Mouse (Mus musculus) 3T3-L1 (cell line): ENCODE data around the gene Cbr4.

Experiments used
- DNase-seq: peaks from one replicate; pipeline ENCODE4 v3.0.0-alpha.2; 2015; ENCODE audit warnings: low read depth, low spot score

Cbr4 gene

DNA sequence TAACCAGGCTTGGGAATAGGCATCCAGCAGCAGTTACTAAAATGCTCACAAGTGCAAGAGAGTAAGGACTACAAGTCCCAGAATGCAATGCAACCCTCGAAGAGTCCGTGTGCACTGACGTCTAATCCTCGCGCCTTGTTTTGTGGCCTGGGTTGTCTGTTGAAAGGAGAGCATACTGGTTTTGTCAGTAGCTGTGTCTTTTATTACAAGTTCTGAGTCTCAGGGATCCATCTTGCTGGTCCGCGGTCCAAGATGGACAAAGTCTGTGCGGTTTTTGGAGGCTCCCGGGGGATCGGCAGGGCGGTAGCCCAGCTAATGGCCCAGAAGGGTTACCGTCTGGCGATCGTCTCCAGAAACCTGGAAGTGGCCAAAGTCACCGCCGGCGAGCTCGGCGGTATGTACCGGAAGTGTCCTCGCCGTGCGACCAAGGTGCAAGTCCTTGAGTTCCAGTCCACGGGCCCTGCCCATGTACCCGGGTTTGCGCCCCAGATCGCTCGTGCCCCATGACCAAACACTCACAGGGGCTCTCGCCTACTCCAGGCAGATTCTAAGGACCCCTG, at the start of gene Cbr4:
Cbr4 (plus strand) TSS at position 138 of the 560 bp plus-strand sequence.
- DNase-seq, result peak; percentile 97

DNA sequence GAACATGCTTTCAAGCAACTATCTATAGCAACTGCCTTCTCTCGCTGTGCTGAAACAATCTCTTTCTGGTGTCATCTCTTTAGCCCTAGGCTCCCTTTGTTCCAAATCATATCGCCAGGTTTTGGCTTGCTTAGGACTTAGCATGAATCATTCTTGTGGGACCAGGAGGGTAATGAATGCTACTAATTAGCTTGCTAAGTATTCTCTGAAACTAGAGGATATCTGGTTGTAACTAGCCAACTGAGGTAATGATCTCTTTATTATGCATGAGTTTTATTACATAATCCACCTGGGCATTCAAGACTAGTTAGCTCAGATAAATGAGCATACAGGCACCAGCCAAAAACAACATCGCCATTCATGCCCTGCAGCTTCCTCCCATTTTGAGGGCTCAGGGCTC, 44.5 kb upstream of the Cbr4 start:
- no peak for DNase-seq

DNA sequence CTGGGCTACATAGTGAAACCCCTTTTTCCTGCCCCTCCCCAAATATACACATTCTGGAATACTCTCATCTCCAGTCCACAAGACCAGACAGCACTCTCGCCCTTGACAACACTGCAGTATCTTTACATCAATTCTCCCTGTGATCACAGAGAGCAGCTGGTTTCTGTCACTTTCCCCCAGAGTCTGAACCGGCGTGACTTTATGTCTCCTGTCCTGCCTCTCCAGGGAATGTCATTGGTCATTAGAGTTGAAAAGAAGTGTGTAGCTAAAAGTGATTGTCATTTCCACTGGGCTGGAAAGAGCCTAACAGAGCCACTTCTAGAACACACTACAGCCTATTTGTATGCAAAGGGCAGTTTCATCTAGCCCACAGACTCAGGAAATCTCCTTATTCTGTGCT, 43.2 kb upstream of the Cbr4 start:
- DNase-seq, result no peak

DNA sequence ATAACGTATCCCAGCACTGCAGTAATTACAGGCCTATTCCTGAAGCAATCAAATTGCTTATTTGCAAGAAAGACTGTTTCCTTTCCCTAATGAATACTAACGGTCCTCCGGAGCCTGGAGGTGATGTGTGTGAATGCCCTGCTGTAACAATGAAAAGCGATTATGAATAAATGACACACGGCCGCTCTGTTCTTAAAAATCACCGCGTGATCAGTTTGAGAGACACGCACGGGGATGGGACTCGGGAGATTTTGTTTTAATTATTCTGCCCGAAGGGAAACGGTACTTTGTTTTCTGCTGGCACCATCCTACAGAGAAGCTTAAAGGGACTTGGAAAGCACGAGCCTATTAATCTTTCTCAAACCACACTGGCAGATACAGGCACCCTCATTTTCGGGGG, 41.2 kb upstream of the Cbr4 start:
- DNase-seq, result no peak

DNA sequence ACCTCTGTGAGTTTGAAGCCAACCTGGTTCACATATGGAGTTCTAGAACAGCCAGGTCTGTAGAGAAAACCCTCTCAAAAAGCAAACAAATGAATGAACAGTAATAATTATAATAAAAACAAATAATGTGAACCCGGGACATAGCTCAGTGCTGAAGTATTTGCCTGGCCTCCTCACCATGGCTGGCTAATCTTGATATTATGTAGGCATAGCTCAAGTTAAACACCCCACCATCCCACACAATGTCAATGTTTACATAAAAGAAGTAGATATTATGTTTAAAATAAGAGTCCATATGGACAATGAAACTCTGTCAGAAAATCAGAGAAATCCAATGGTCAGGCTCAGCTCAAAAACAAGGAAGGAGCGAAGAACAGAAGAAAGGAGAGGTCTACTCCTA, 39.4 kb upstream of the Cbr4 start:
- no peak for DNase-seq

DNA sequence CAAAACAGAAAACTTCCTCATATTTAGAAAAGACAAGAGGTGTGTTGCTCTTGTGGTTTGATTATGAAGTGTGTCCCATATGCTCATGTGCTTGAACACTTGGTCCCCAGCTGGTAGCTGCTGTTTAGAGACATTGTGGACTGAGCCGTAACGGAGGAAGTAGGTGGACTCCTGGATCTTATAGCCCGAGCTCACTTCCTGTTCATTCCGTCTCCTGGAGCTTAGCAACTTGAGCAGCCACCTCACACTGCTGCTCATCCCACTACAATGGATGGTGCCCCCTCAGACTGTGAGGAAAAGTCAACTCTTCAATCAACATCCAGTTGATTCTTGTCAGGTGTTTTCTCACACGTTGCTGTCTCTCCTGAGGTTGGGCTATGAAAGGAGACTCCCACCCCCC, 38.7 kb upstream of the Cbr4 start:
- no peak for DNase-seq

DNA sequence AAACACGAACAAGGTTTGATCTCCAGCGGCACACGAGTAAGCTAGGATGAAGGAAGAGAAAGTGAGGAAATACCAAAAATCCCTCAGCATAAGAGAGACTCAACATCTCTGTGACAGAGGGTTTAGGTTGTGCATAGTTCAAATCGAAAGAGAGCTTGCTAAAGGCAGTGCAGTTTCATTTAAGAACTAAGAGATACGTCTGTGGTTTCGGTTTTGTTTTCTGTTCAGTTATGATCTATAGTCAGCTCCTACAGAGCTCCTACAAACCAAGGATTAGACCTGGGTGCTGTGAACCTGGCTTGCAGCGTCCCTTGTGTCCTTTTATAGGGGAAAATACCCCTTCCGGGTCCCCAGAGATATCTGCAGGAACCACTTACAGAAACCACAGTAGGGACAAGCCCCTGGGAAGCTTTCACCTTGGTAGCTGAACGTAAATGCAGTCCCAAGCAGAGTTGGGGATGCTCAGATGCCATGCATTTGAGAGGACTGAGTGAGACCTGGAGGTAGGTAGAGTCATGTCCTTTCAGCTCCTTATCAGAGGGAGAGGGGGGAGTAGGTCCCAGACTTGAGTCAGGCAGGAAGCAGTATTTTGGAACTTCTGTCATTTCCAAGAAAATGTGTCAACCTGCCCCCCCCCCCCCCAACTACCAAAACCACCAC, 36.5 kb upstream of the Cbr4 start:
- no peak for DNase-seq

DNA sequence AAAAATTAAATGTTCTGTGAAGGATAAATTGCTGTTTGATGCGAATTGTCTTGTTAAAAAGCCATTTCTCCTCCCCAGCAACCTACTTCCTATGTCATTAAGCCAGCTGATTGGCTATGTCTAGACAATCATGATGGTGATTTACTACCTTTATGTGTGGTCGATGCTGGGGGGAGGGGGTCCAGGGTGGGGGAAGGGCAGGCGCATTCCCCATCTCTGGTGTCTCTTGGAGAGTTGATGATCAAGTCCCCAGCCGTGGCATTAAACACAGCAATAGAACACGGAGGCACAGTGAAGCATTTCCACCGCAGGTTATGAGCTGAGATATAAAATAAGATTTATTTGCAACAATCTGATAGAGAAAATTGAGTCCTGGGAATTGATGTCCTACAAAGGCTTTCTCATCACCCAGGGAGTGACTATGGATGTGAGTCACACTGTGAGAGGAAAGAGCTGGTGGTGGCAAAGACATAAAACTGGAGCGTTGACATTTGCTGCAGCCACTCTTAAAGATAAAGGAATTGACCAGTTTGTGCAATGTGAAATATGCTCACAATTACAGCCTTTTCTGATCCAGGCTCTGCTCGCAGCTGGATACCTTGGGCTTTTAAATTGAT, 35.7 kb upstream of the Cbr4 start:
- DNase-seq, result no peak

DNA sequence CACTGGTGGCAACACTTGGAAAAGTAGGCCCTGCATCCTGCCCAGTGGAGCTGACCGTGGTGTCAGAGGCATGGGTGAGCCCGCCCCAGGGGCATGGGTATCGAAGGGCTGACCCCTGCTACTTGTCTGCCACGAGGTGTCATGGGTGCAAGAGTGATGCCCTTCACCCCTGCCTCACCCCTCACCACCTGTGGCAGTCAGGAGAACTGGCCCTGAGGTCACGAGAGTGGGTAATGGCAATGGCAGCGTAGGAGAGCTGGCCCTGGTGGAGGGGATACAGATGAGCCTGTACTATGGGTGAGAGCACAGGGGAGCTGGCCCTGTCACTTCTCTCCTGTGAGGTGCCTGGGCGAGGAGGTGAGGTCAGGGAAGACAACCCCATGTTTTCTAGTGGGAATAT, 27.8 kb upstream of the Cbr4 start:
- DNase-seq, result no peak

DNA sequence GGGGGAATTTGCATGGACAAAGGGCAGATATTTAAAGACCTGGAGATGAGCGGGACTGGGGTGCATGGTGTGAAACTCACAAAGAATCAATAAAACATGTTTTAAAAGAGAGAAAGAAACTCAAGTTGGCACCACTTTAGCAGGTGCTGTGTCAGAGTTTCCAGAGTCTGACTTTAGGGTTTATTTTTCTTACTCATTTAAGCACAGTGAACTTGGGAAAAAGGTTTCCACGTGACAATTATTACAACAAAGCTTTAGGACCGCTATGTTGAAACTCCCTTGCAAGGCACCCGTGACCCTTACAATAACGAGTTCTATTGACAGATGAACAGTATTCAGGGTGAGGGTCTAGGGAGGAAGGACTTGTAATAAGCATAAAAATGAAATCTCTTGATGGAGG, 25.3 kb upstream of the Cbr4 start:
- no peak for DNase-seq

DNA sequence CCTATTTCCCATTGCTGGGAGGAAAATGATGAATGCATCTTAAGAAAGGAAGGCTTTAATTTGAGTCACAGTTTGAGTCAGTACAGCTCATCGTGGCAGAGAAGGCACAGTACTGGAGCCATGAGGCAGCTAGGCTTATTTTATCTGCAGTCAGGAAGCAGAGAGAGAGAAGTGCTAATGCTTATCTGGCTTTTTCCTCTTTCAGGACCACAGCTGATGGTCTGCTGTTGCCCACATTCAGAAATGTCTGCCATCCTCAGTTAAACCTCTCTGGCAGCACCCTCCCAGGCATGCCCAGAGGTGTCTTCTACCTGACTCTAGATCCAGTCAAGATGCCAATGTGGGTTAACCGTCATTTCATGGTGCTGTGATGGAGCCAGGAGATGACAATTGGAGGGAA, 23.1 kb upstream of the Cbr4 start:
- no peak for DNase-seq

DNA sequence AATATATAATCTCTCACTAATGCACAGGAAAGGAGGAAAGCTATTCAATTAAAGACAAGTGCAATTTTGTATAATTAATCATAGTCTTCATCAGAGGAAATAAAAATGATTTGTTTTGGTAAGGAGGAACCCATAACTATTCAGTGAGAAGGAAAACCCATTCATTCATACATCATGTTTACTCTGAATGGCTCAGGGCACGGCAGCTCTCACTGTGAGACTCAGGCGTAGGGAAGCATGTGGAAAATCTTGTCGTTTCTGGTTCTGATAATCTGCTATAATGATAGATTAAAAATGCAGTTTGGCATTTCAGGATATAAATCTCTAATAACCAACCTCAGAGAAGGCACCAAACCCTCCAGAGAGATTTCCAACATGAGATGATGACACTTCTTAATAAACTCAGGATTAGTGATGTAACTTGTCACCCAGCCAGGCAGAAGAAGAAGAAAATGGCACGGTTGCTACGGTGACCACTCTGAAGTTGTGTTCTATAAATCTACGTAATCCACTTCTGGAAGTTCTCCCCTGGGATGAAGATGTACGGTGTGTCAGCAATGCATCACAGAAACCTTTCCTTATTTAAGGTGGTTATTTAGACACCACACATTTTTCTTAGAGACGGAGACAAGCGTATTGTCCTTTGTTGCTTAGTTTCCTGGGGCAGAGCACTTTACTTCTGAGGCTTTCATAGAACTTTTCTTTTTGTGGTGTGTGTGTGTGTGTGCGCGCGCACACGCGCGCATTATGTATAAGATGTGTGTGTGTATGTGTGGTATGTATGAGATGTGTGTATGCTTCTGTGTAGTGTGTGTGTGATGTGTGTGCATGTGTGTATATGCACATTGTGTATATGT, 20.6 kb upstream of the Cbr4 start:
- DNase-seq, result no peak

DNA sequence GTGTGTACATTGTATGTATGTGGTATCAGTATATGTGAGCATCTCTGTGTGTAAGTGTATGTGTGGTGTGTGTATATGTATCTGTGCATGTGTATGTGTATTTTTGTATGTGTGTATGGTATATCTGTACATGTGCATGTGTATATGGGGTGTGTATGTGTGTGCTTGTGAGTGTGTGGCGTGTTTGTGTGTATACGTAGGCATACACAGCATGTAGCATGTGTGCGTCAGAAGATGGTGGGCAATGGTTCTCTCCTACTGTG, 20.1 kb upstream of the Cbr4 start:
- no peak for DNase-seq

DNA sequence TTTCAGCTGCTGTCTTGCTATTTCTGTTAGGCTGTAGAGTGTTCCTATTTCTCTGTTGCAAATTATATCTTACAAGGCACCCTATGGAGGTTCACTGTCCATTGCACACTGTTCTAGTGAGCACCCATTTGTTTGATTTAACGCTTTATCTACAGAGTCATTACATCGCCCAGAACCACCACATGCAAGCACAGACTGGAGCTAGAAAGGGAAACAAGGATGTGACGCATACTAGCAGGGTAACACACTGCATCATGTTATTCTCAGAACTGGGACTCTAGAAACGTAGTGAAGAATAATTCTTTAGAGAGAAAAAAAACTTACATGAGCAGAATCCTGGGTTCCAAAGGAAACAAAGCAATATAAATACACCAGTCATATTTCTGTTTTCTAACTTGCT, 17.3 kb upstream of the Cbr4 start:
- no peak for DNase-seq

DNA sequence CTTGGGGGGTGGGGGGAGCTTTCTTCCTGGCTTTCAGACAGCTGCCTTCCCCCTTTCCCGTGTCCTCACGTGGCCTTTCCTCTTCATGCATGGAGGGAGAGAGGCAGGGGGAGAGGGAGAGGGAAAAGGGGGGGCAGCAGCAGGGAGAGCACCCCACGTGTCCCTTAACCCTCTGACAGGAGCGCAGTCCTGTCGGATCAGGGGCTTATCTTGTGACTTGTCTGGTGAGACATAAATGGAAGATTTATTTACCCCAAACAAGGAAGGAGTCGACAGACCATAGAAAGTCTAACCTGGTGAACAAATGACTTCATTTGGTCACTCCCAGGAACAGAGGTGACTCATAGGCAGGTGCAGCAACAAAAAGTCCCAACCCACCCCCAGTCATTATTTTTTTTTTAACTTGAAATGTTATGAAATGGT, 12.3 kb upstream of the Cbr4 start:
- DNase-seq, result no peak

DNA sequence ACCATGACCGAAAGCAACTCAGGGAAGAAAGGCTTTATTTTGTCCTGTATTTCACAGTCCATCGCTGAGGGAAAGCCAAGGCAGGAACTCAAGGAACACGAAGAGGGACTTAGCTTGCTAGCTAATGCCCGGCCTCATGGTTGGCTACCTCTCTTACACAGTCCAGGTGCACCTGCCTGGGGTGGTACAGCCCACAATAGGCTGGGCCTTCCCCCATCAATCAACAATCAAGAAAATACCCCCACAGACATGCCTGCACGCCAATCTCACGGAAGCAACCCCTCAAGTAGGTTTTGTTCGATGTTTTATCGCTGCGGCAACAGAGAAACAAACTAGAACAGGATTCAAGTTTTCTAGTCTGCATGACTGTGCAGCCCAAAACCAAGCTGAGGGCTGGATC, 11.4 kb upstream of the Cbr4 start:
- DNase-seq, result no peak

DNA sequence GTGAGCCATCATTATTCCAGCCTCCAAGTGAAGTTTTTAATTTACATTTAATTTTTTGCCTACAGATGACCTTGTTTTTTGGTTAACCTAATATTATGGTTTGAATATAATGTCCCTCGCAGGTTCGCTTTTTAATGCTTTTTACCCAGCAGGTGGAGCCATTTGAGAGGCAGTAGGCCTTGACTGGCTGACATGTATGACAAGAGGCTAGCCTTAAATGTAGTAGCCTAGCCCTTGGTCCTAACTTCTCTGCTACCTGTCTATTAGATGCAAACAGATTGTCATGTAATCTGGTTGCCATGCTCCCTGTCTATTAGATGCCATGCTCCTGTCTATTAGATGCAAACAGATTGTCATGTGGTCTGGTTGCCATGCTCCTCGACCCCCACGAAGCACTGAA, 9.4 kb upstream of the Cbr4 start:
- peak; percentile 31 for DNase-seq

DNA sequence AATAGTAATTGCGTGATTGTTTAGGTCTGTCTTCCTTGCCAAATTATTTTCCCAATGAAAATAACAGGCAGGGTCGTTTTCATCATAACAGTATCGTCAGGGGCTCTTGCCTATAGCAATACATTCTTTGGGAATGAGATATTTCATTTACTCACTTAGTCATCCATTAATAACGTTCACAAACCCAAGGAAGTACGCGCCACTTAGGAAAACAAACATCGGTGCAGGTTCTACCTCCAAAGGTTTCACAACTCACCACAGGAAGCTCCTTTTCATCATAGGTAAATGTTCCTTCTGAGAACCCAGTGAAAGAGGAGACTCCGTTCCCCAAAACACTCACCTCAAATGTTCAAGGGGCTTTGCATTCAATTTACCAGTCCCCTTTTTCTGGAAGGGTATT, 8.7 kb upstream of the Cbr4 start:
- no peak for DNase-seq

DNA sequence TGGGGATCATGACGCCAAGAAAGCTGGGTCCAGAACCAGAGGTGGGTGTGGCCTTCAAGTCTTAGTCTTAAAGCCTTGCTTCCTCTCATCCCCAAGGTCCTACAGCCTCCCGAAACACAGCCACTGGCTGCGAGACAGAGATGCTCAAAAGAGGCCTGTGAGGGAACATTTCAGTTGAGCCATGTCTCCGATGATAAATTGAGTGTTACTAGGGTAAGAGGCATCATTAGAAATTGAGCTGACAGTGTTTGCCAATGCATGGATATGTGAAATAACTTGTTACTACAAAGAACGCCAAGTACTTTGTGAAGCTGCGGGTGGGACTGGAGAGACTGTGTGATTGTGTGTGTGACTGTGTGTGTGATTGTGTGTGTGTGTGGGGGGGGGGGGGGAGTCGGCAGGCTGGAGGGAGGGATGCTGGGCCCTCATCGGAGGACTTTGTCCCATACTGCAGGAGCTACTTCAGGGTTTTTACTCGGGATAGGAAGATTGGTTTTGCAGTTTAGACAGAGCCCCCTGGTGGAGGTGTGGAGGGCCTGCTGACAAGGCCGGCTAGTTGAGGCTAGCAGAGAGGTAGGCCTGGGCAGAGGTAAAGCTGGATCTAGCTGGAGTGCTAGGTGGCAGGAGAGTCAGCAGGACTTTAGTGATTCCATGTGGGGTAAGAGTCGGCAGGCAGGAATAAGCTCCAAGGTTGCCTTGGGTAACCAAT, 7.9 kb upstream of the Cbr4 start:
- DNase-seq, result peak; percentile 70

DNA sequence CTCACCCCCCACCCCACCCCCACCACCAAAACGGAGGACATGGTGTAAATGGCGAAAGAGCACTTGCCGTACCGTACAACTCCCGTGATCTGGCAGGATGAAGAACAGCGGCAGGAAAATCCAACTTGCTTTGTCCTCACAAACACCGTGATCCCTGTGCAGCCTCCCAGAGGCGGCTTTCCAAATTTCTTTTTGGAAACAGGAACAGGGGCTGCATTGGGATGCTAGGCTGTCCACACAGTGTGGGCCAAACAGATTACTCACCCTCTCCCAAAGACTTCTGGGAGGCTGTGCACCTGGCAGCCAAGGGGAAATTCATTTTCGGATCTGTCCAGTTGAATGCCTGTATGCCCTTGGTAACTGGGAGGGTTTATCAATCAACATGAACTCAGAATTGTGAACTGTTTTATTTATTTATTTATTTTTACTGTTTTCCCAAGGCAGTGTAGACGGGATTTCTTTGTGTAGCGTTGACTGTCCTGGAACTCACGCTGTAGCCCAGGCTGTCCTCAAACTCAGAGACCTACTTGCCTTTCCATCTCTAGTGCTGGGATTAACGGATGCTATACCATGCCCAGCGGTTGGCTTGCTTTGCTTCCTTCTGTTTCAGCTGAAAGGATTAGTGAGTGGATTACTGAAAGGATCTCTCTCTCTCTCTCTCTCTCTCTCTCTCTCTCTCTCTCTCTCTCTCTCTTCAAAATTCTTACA, 7.1 kb upstream of the Cbr4 start:
- DNase-seq, result no peak

DNA sequence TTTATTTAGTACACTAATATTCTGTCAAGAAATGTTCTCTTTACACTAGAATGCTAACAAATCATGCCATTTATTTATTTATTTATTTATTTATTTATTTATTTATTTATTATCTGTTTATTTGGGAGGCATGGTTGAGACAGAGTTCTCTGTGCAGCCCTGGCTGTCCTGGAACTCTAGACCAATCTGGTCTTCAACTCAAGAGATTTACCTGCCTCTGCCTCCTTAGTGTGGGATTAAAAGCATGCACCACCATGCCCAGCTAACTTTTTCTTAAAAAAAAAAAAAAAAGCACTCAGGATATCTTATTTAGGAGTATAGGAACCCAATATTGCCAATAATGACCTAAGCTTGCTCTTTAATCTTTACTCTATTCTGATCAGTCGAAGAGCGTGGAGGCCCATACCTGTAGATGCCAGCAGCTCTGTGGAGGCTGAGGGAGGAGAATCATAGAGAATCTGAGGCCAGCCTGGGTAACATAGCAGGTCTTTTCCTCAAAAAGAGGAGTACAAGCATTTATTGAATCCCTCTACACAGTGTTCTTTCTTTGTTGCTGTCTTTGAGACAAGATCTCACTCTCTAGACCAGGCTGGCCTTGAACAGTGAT, 508 bp upstream of the Cbr4 start:
- DNase-seq, result no peak
